9 mouse cellular contexts compared by ENCODE assay signal in the genomic region with DNA sequence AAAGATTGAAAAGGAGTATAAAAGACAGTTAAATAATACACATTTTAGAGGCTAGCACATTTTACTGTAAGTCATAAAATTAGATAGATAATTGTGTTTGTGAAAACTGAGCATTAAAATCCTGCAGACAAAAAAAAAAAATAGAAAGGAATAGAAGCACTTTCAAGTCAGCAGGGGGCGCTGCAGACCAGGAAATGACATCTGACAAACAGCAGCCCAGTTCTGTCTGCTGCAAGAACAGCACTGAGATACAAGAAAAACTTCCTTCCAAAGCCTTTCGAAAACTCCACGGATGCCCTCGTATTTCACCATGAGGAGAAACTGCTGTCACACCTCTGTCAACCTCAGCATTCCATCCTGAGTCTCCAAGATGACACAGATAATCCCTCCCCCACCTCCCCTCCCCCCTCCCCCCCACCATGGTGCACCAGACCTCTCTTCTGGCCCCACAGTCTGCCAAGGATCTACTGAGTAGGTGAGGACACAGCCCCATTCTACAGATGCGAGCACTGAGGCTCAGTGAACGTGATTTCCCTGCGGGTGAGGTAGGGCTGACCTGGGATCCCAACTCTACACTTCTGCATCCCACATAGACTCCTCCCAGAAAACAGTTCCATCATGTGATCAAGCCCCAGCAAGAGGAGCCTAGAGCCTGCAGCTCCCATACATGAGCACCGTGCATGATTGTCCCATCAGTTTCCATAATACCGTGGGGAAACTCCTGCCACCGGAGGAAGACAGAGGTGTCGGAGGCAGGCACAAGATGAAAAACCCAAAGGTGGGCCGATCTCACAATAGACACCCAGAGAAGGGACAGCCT. TPM values are rescaled to one million over a fixed set of nuclear protein-coding genes. Genes with fewer than 3 reads are reported as not detected.
DNase-seq lines count a peak whose midpoint lies in the region; ATAC-seq and TF ChIP-seq lines count a peak whose summit lies in the region.
"Had no signal": no experiment of that assay in that cellular context is flagged by ENCODE, and none has a peak within 500 bp of the region (broad histone marks: within the 10 kb centered on the region; RNA-seq: fewer than 3 reads in every experiment).

No protein-coding gene starts in this region.

- H3K4me1 ChIP-seq in liver, postnatal 0 days (ENCODE audit: insufficient read depth), result no peaks in the 10 kb centered on the region

- H3K27ac ChIP-seq in liver, postnatal 0 days (ENCODE audit: low read depth), result no peak overlapping the region

- H3K4me2 ChIP-seq in liver, postnatal 0 days (ENCODE audit: low read depth, low read length), result no peak overlapping the region

- H3K36me3 ChIP-seq in liver, postnatal 0 days (replicated peaks; ENCODE audit: insufficient read depth, low read length), result no peaks in the 10 kb centered on the region

- WGBS in liver, postnatal 0 days (ENCODE audit: insufficient replicate concordance), result 47% methylated on average over 12 of the region's 12 CpGs

- H3K4me3 ChIP-seq in liver, postnatal 0 days (ENCODE audit: low read depth, low read length), result no peak overlapping the region
- H3K4me3 ChIP-seq: erythroblast, embryonic 14.5 days had no signal

- no peaks in the 10 kb centered on the region for H3K27me3 ChIP-seq in liver, postnatal 0 days (ENCODE audit: insufficient read depth, low read length)

- peak; percentile 83 for DNase-seq in A20 (ENCODE audit: low read depth, low spot score)
- DNase-seq in adrenal gland, adult 8-10 months, result peak; percentile 49
- peak; percentile 80 for DNase-seq in embryo, embryonic 9.5 days (ENCODE audit: extremely low spot score)
- peak; percentile 82 to 95 for DNase-seq in heart, adult 18-20 months
- DNase-seq in kidney, postnatal 25 days, result peak; percentile 85 to 96
- peak; percentile 89 for DNase-seq in liver, postnatal 0 days
- DNase-seq in ovary, postnatal 14 days (ENCODE audit: low spot score), result peak; percentile 79
- DNase-seq in thymus, postnatal 0 days (ENCODE audit: low spot score), result peak; percentile 85

- TF ChIP-seq EP300 in liver, postnatal 0 days (IDR thresholded peaks at IDR 0.05; ENCODE audit: low read depth), result no peak

- H3K9me3 ChIP-seq in liver, postnatal 0 days (ENCODE audit: low read length), result no peaks in the 10 kb centered on the region

- no peak overlapping the region for H3K9ac ChIP-seq in liver, postnatal 0 days (replicated peaks)

- TF ChIP-seq CTCF in liver, postnatal 0 days (IDR thresholded peaks at IDR 0.05; ENCODE audit: low read depth), result peak; percentile 80

- ATAC-seq in liver, postnatal 0 days, result no peak

RNA-seq across cellular contexts. Expression of gene Ulk4, which starts 28.8 kb away (rescaled TPM):
- total RNA-seq in adrenal gland, adult 8-10 months (2022), result 1 to 10 TPM; 1.7 to 4.8 (median 2.6) TPM
- total RNA-seq in heart, adult 18-20 months (2021), result under 1 TPM; 0.22 to 0.46 TPM
- 23.2 and 25.4 TPM in 2 replicates for polyA plus RNA-seq in liver, postnatal 0 days (2015; fragmentation: Nextera tagmentation; extraction: Ambion mirVana)
- polyA plus RNA-seq in thymus, postnatal 0 days (2015; fragmentation: Nextera tagmentation; extraction: Ambion mirVana), result 55.5 and 65.0 TPM in 2 replicates

RNA-seq across cellular contexts. Expression of gene Trak1, which starts 49.1 kb away (rescaled TPM):
- total RNA-seq in adrenal gland, adult 8-10 months (2022), result 10 to 100 TPM; 59.3 to 80.6 (median 74.3) TPM
- total RNA-seq in heart, adult 18-20 months (2021), result 100 to 1,000 TPM; 294 to 298 TPM
- polyA plus RNA-seq in liver, postnatal 0 days (2015; fragmentation: Nextera tagmentation; extraction: Ambion mirVana), result 4.9 and 5.1 TPM in 2 replicates
- polyA plus RNA-seq in thymus, postnatal 0 days (2015; fragmentation: Nextera tagmentation; extraction: Ambion mirVana), result 17.0 and 22.6 TPM in 2 replicates
